Mouse (Mus musculus) spleen, postnatal 14 days (tissue): Measurements from ENCODE around the gene Gm7534.
"Not testable (repeated sequence)": the region's sequence is repeated elsewhere in the genome, so short reads cannot be mapped to it uniquely, and the experiment has no call there.

Source experiments
- DNase-seq, 2 experiments: peaks; one replicate each; pipeline ENCODE4 v3.0.0; 2021 to 2022; ENCODE audit warnings: low spot score in 2 of 2

The Gm7534 gene

GRCm38 (mm10) chr4:134203340-134203896 lies 614 bp upstream of the Gm7534 start:
- DNase-seq = no peak

GRCm38 (mm10) chr4:134199371-134199770 lies 3.4 kb downstream of the Gm7534 start:
- no peak for DNase-seq

- no peak for DNase-seq
Measured at GRCm38 (mm10) chr4:134186268-134186667, 16.5 kb downstream of the Gm7534 start.

- DNase-seq = no peak
Measured at GRCm38 (mm10) chr4:134185569-134185968, 17.2 kb downstream of the Gm7534 start.

- no peak for DNase-seq
Measured at GRCm38 (mm10) chr4:134183711-134184110, 19.1 kb downstream of the Gm7534 start.

GRCm38 (mm10) chr4:134181825-134182224 lies 21.0 kb downstream of the Gm7534 start:
- peak in 1 of 2 experiments; percentile 32 for DNase-seq

GRCm38 (mm10) chr4:134181112-134181511 lies 21.7 kb downstream of the Gm7534 start:
- no peak for DNase-seq

- no peak for DNase-seq
Measured at GRCm38 (mm10) chr4:134172391-134172790, 30.4 kb downstream of the Gm7534 start.

- no peak for DNase-seq
Measured at GRCm38 (mm10) chr4:134166906-134167305, 35.9 kb downstream of the Gm7534 start.

- DNase-seq = no peak
Measured at GRCm38 (mm10) chr4:134165548-134166465, 37.0 kb downstream of the Gm7534 start.

- DNase-seq = no peak
Measured at GRCm38 (mm10) chr4:134165024-134165423, 37.8 kb downstream of the Gm7534 start.

GRCm38 (mm10) chr4:134164591-134164990 lies 38.2 kb downstream of the Gm7534 start:
- no peak for DNase-seq

GRCm38 (mm10) chr4:134160071-134160470 lies 42.7 kb downstream of the Gm7534 start:
- DNase-seq = peak in 1 of 2 experiments; percentile 11

- DNase-seq = no peak
Measured at GRCm38 (mm10) chr4:134158774-134159173, 44.0 kb downstream of the Gm7534 start.

- no peak for DNase-seq
Measured at GRCm38 (mm10) chr4:134157558-134157957, 45.2 kb downstream of the Gm7534 start.

GRCm38 (mm10) chr4:134156744-134157143 lies 46.1 kb downstream of the Gm7534 start:
- DNase-seq = no peak

- no peak for DNase-seq
Measured at GRCm38 (mm10) chr4:134155961-134156465, 46.8 kb downstream of the Gm7534 start.

GRCm38 (mm10) chr4:134155531-134155930 lies 47.3 kb downstream of the Gm7534 start:
- DNase-seq = no peak

- DNase-seq = no peak
Measured at GRCm38 (mm10) chr4:134154354-134154753, 48.5 kb downstream of the Gm7534 start.

- DNase-seq = no peak
Measured at GRCm38 (mm10) chr4:134153656-134154055, 49.1 kb downstream of the Gm7534 start.

- no peak for DNase-seq
Measured at GRCm38 (mm10) chr4:134152112-134152511, 50.7 kb downstream of the Gm7534 start.

GRCm38 (mm10) chr4:134149389-134149788 lies 53.4 kb downstream of the Gm7534 start:
- DNase-seq = no peak

GRCm38 (mm10) chr4:134144297-134144696 lies 58.5 kb downstream of the Gm7534 start:
- DNase-seq = not testable (repeated sequence)
